Mouse (Mus musculus) MEL (cell line): ENCODE measurements around the gene Gm10912. TPM values are rescaled to one million over a fixed set of nuclear protein-coding genes. Genes with fewer than 3 reads are reported as not detected.

ENCODE experiments used
- DNase-seq: peaks from one replicate; pipeline ENCODE4 v3.0.0; 2011; ENCODE audit warnings: low read depth, low spot score
- H3K27ac ChIP-seq: 2 replicates; pipeline ENCODE4 v1.5.1; 2012; ENCODE audit warnings: low read depth, mild to moderate bottlenecking, control low read depth, low read length, moderate library complexity; ENCODE audit not compliant: control insufficient read depth
- H3K27me3 ChIP-seq, 2 experiments: fragments of 150-350 bp in 1 of 2; sonication (generic) in 1 of 2; 2 replicates each; pipeline ENCODE4 v1.6.1; 2012; ENCODE audit warnings: low read length in 2 of 2, mild to moderate bottlenecking in 2 of 2, improper control_type of control experiment in 1 of 2, moderate library complexity in 1 of 2; ENCODE audit not compliant: insufficient read depth in 2 of 2, control insufficient read depth in 1 of 2
- H3K36me3 ChIP-seq, 2 experiments: 2 replicates each; pipeline ENCODE4 v1.6.1; 2012 to 2014; ENCODE audit warnings: low read length in 2 of 2, improper control_type of control experiment in 1 of 2, inconsistent platforms in 1 of 2, mild to moderate bottlenecking in 1 of 2; ENCODE audit not compliant: insufficient read depth in 2 of 2, control insufficient read depth in 1 of 2
- H3K4me1 ChIP-seq, 2 experiments: fragments of 150-350 bp in 1 of 2; sonication (generic) in 1 of 2; 2 replicates each; pipeline ENCODE4 v1.6.1; 2012; ENCODE audit warnings: low read length in 2 of 2, improper control_type of control experiment in 1 of 2, mild to moderate bottlenecking in 1 of 2; ENCODE audit not compliant: insufficient read depth in 2 of 2, control insufficient read depth in 1 of 2
- H3K4me3 ChIP-seq, 2 experiments: fragments of 150-350 bp in 1 of 2; sonication (generic) in 1 of 2; 2 replicates each; pipeline ENCODE4 v1.5.1; 2012; ENCODE audit warnings: low read depth in 2 of 2, low read length in 2 of 2, mild to moderate bottlenecking in 2 of 2, moderate library complexity in 2 of 2, control low read depth in 1 of 2, improper control_type of control experiment in 1 of 2; ENCODE audit not compliant: control insufficient read depth in 1 of 2, insufficient read depth in 1 of 2
- H3K79me2 ChIP-seq: 2 replicates; pipeline ENCODE4 v1.6.1; 2012; ENCODE audit warnings: mild to moderate bottlenecking, low read length, moderate library complexity; ENCODE audit not compliant: control insufficient read depth, poor library complexity, insufficient read depth
- H3K9ac ChIP-seq: 2 replicates; pipeline ENCODE4 v1.6.1; 2012; ENCODE audit warnings: low read depth, mild to moderate bottlenecking, control low read depth, low read length, moderate library complexity; ENCODE audit not compliant: control insufficient read depth, poor library complexity, severe bottlenecking
- H3K9me3 ChIP-seq: fragments of 150-350 bp; sonication (generic); replicated peaks from 2 replicates; pipeline ENCODE4 v1.6.1; 2012; ENCODE audit warnings: mild to moderate bottlenecking, low read length, improper control_type of control experiment, moderate library complexity; ENCODE audit not compliant: insufficient read depth
- BHLHE40 ChIP-seq: IDR thresholded peaks from 2 replicates; pipeline ENCODE4 v1.6.1; 2012; ENCODE audit warnings: low read depth, mild to moderate bottlenecking, inconsistent platforms, low read length, improper control_type of control experiment, borderline replicate concordance
- CHD1 ChIP-seq: IDR thresholded peaks from 2 replicates; pipeline ENCODE4 v1.6.1; 2012; ENCODE audit warnings: low read depth, mild to moderate bottlenecking, inconsistent platforms, low read length, improper control_type of control experiment
- CHD2 ChIP-seq: IDR thresholded peaks from 2 replicates; pipeline ENCODE4 v1.6.1; 2011; ENCODE audit warnings: low read length, improper control_type of control experiment
- CTCF ChIP-seq, 3 experiments: IDR thresholded peaks in 2 of 3; conservative IDR thresholded peaks in 1 of 3; 2 replicates each; pipeline ENCODE4 v1.5.1; 2011 to 2012; ENCODE audit warnings: low read length in 3 of 3, low read depth in 2 of 3, mild to moderate bottlenecking in 2 of 3, improper control_type of control experiment in 1 of 3, inconsistent platforms in 1 of 3, mixed read lengths in 1 of 3, moderate library complexity in 1 of 3; ENCODE audit not compliant: control insufficient read depth in 1 of 3, insufficient read depth in 1 of 3, poor library complexity in 1 of 3, severe bottlenecking in 1 of 3
- E2F4 ChIP-seq: IDR thresholded peaks from 2 replicates; pipeline ENCODE4 v1.6.1; 2011; ENCODE audit warnings: low read depth, low read length, improper control_type of control experiment, borderline replicate concordance
- EP300 ChIP-seq, 2 experiments: IDR thresholded peaks; 2 replicates each; pipeline ENCODE4 v1.6.1; 2011; ENCODE audit warnings: improper control_type of control experiment in 2 of 2, low read length in 2 of 2, low read depth in 1 of 2, mild to moderate bottlenecking in 1 of 2
- ETS1 ChIP-seq: IDR thresholded peaks from 2 replicates; pipeline ENCODE4 v1.6.1; 2012; ENCODE audit warnings: low read depth, mild to moderate bottlenecking, inconsistent platforms, low read length, improper control_type of control experiment, moderate library complexity
- GABPA ChIP-seq: IDR thresholded peaks from 2 replicates; pipeline ENCODE4 v1.6.1; 2012; ENCODE audit warnings: low read depth, mild to moderate bottlenecking, inconsistent platforms, low read length, improper control_type of control experiment, moderate library complexity
- GATA1 ChIP-seq: IDR thresholded peaks from 2 replicates; pipeline ENCODE4 v1.6.1; 2011; ENCODE audit warnings: low read depth, low read length, improper control_type of control experiment
- HCFC1 ChIP-seq: IDR thresholded peaks from 2 replicates; pipeline ENCODE4 v1.6.1; 2012; ENCODE audit warnings: low read depth, mild to moderate bottlenecking, inconsistent platforms, low read length, improper control_type of control experiment, moderate library complexity
- JUND ChIP-seq: IDR thresholded peaks from 2 replicates; pipeline ENCODE4 v1.6.1; 2011; ENCODE audit warnings: low read depth, mild to moderate bottlenecking, improper control_type of control experiment, low read length
- KAT2A ChIP-seq: conservative IDR thresholded peaks from 2 replicates; pipeline ENCODE4 v1.6.1; 2012; ENCODE audit warnings: low read depth, low read length, improper control_type of control experiment, inconsistent platforms
- MAFK ChIP-seq: IDR thresholded peaks from 2 replicates; pipeline ENCODE4 v1.6.1; 2011; ENCODE audit warnings: low read depth, mild to moderate bottlenecking, low read length, improper control_type of control experiment, borderline replicate concordance
- MAX ChIP-seq: IDR thresholded peaks from 2 replicates; pipeline ENCODE4 v1.6.1; 2011; ENCODE audit warnings: low read length, improper control_type of control experiment
- MAZ ChIP-seq: IDR thresholded peaks from 2 replicates; pipeline ENCODE4 v1.6.1; 2012; ENCODE audit warnings: low read depth, mild to moderate bottlenecking, inconsistent platforms, low read length, improper control_type of control experiment
- MEF2A ChIP-seq: IDR thresholded peaks from 2 replicates; pipeline ENCODE4 v1.6.1; 2014; ENCODE audit warnings: low read depth, mild to moderate bottlenecking, inconsistent platforms, low read length, improper control_type of control experiment; ENCODE audit not compliant: poor library complexity, insufficient replicate concordance, severe bottlenecking; ENCODE audit errors: extremely low read depth
- MXI1 ChIP-seq: IDR thresholded peaks from 2 replicates; pipeline ENCODE4 v1.6.1; 2011; ENCODE audit warnings: mild to moderate bottlenecking, low read depth, low read length, improper control_type of control experiment
- MYB ChIP-seq: IDR thresholded peaks from 2 replicates; pipeline ENCODE4 v1.6.1; 2011; ENCODE audit warnings: mild to moderate bottlenecking, low read depth, low read length, improper control_type of control experiment
- MYC ChIP-seq: IDR thresholded peaks from 2 replicates; pipeline ENCODE4 v1.6.1; 2011; ENCODE audit warnings: low read depth, mild to moderate bottlenecking, low read length, improper control_type of control experiment, moderate library complexity
- NELFE ChIP-seq: IDR thresholded peaks from 2 replicates; pipeline ENCODE4 v1.6.1; 2011; ENCODE audit warnings: low read depth, low read length, improper control_type of control experiment
- NRF1 ChIP-seq: IDR thresholded peaks from 2 replicates; pipeline ENCODE4 v1.6.1; 2014; ENCODE audit warnings: low read depth, mild to moderate bottlenecking, inconsistent platforms, low read length, improper control_type of control experiment, moderate library complexity; ENCODE audit not compliant: poor library complexity, insufficient read depth, severe bottlenecking
- POLR2A ChIP-seq, 2 experiments: IDR thresholded peaks; 2 replicates each; pipeline ENCODE4 v1.6.1; 2011 to 2012; ENCODE audit warnings: low read length in 2 of 2, mild to moderate bottlenecking in 2 of 2, control low read depth in 1 of 2, improper control_type of control experiment in 1 of 2, low read depth in 1 of 2, moderate library complexity in 1 of 2; ENCODE audit not compliant: control insufficient read depth in 1 of 2, insufficient read depth in 1 of 2, poor library complexity in 1 of 2
- POLR2AphosphoS2 ChIP-seq: IDR thresholded peaks from 2 replicates; pipeline ENCODE4 v1.6.1; 2011; ENCODE audit warnings: low read length, improper control_type of control experiment
- POLR2AphosphoS5 ChIP-seq: IDR thresholded peaks from 2 replicates; pipeline ENCODE4 v1.6.1; 2012; ENCODE audit warnings: low read depth, borderline replicate concordance, mild to moderate bottlenecking, inconsistent platforms, low read length, moderate library complexity, mixed read lengths
- RAD21 ChIP-seq: IDR thresholded peaks from 2 replicates; pipeline ENCODE4 v1.6.1; 2011; ENCODE audit warnings: mild to moderate bottlenecking, low read depth, low read length, improper control_type of control experiment
- RCOR1 ChIP-seq: IDR thresholded peaks from 2 replicates; pipeline ENCODE4 v1.6.1; 2012; ENCODE audit warnings: low read depth, mild to moderate bottlenecking, inconsistent platforms, low read length, improper control_type of control experiment
- SIN3A ChIP-seq: IDR thresholded peaks from 2 replicates; pipeline ENCODE4 v1.6.1; 2012; ENCODE audit warnings: low read length, improper control_type of control experiment, inconsistent platforms
- SMC3 ChIP-seq: IDR thresholded peaks from 2 replicates; pipeline ENCODE4 v1.6.1; 2011; ENCODE audit warnings: low read depth, low read length, improper control_type of control experiment
- TAL1 ChIP-seq: IDR thresholded peaks from 2 replicates; pipeline ENCODE4 v1.6.1; 2012; ENCODE audit warnings: mild to moderate bottlenecking, inconsistent platforms, low read length, moderate library complexity, mixed read lengths
- TBP ChIP-seq: IDR thresholded peaks from 2 replicates; pipeline ENCODE4 v1.8.0; 2011; ENCODE audit warnings: low read depth, low read length, improper control_type of control experiment
- TCF12 ChIP-seq: IDR thresholded peaks from 2 replicates; pipeline ENCODE4 v1.6.1; 2014; ENCODE audit warnings: low read depth, mild to moderate bottlenecking, inconsistent platforms, low read length, improper control_type of control experiment, moderate library complexity
- UBTF ChIP-seq: IDR thresholded peaks from 2 replicates; pipeline ENCODE4 v1.6.1; 2012; ENCODE audit warnings: low read depth, mild to moderate bottlenecking, inconsistent platforms, low read length, improper control_type of control experiment, moderate library complexity, borderline replicate concordance; ENCODE audit not compliant: insufficient read depth
- USF1 ChIP-seq: IDR thresholded peaks from 2 replicates; pipeline ENCODE4 v1.6.1; 2014; ENCODE audit warnings: low read depth, mild to moderate bottlenecking, inconsistent platforms, low read length, improper control_type of control experiment, moderate library complexity
- USF2 ChIP-seq, 2 experiments: IDR thresholded peaks; 2 replicates each; pipeline ENCODE4 v1.6.1; 2011 to 2012; ENCODE audit warnings: improper control_type of control experiment in 2 of 2, low read length in 2 of 2, borderline replicate concordance in 1 of 2, inconsistent platforms in 1 of 2, low read depth in 1 of 2, mild to moderate bottlenecking in 1 of 2; ENCODE audit not compliant: insufficient read depth in 1 of 2
- ZC3H11A ChIP-seq: IDR thresholded peaks from 2 replicates; pipeline ENCODE4 v1.6.1; 2012; ENCODE audit warnings: low read depth, mild to moderate bottlenecking, inconsistent platforms, low read length, improper control_type of control experiment
- ZKSCAN1 ChIP-seq: IDR thresholded peaks from 2 replicates; pipeline ENCODE4 v1.6.1; 2012; ENCODE audit warnings: low read depth, mild to moderate bottlenecking, inconsistent platforms, low read length, improper control_type of control experiment, moderate library complexity
- ZMIZ1 ChIP-seq: IDR thresholded peaks from 2 replicates; pipeline ENCODE4 v1.6.1; 2012; ENCODE audit warnings: low read depth, mild to moderate bottlenecking, inconsistent platforms, low read length, improper control_type of control experiment, moderate library complexity
- ZNF384 ChIP-seq: IDR thresholded peaks from 2 replicates; pipeline ENCODE4 v1.6.1; 2012; ENCODE audit warnings: low read depth, mild to moderate bottlenecking, inconsistent platforms, low read length, improper control_type of control experiment
- polyA plus RNA-seq, 2 experiments: library from polyadenylated mRNA; stranded (reverse) in 1 of 2; unstranded in 1 of 2; fragments of >175 nt in 1 of 2; fragments of >200 nt in 1 of 2; gene quantifications; 2 replicates each; pipeline versions ENCODE4 v1.2.1 to v1.2.4; 2012; ENCODE audit warnings: low replicate concordance in 2 of 2, low read depth in 1 of 2; ENCODE audit not compliant: insufficient read length in 2 of 2, insufficient read depth in 1 of 2, missing spikeins in 1 of 2
- total RNA-seq: library from RNA; depleted of rRNA; stranded (reverse); fragments of 300-350 nt; gene quantifications from 2 replicates; pipeline ENCODE4 v1.2.3, GENCODE M21; 2012

Gene Gm10912
- total and polyA plus RNA-seq, 3 experiments, result 0.06 to 0.08 TPM; not detected in 1

GRCm38 (mm10) chr2:104029074-104029473, 36.6 kb upstream of the Gm10912 start:
- Histone ChIP-seq H3K27me3 (no peaks in the 10 kb centered on the region), H3K79me2 (peaks cover 16% of the 10 kb centered on the region), H3K27ac (no peak overlapping the region), H3K9me3 (no peaks in the 10 kb centered on the region), H3K4me3 (peak overlapping the region; percentile 97 to 100; a peak in 3 of 4 replicates), H3K9ac (peak overlapping the region; percentile 88), H3K4me1 (peaks cover 8 to 11% of the 10 kb centered on the region in 2 experiments), H3K36me3 (peaks cover 2 to 14% of the 10 kb centered on the region in 2 experiments)
- peak; percentile 73 for DNase-seq
- TF ChIP-seq SIN3A (peak; percentile 92), POLR2A (IDR thresholded peaks at IDR 0.05; ENCODE audit: control insufficient read depth in 1 of 2, insufficient read depth in 1 of 2, low read depth in 1 of 2, low read length in 2 of 2, poor library complexity in 1 of 2) (no peak), GABPA (no peak), KAT2A (no peak), USF1 (no peak), ZC3H11A (no peak), TAL1 (peak; percentile 89), HCFC1 (peak; percentile 29; the same call in 1 of the 2 replicates), USF2 (IDR thresholded peaks at IDR 0.05; ENCODE audit: borderline replicate concordance in 1 of 2, insufficient read depth in 1 of 2, low read depth in 1 of 2, low read length in 2 of 2) (no peak), E2F4 (no peak), JUND (no peak), ZNF384 (no peak), NELFE (0 out of 2 replicates have a peak, but pooled peaks have one; percentile 28), UBTF (no peak), NRF1 (no peak), ZMIZ1 (no peak), EP300 (IDR thresholded peaks at IDR 0.05; ENCODE audit: low read depth in 1 of 2, low read length in 2 of 2) (peak; percentile 65 to 81), MEF2A (no peak), MAX (peak; percentile 86), CHD2 (no peak), SMC3 (no peak), RAD21 (no peak), CTCF (IDR thresholded peaks at IDR 0.05 in 2 of 3, conservative IDR thresholded peaks at IDR 0.05 in 1 of 3; ENCODE audit: control insufficient read depth in 1 of 3, insufficient read depth in 1 of 3, low read depth in 2 of 3, low read length in 3 of 3, poor library complexity in 1 of 3, severe bottlenecking in 1 of 3) (no peak), GATA1 (peak; percentile 86), POLR2AphosphoS2 (no peak), TBP (no peak), MYC (peak; percentile 90), BHLHE40 (peak; percentile 73; the same call in 1 of the 2 replicates), MYB (no peak), MAFK (peak; percentile 16; the same call in 1 of the 2 replicates), RCOR1 (peak; percentile 50; the same call in 1 of the 2 replicates), ZKSCAN1 (no peak), POLR2AphosphoS5 (no peak), MAZ (0 out of 2 replicates have a peak, but pooled peaks have one; percentile 40), CHD1 (no peak), TCF12 (peak; percentile 88), ETS1 (peak; percentile 78), MXI1 (peak; percentile 92; the same call in 1 of the 2 replicates)
